Comparison of ENCODE assay signal across 1 mouse cellular context in genomic region chrX:75372666-75373425, GRCm38 (mm10).
TF ChIP-seq lines count a peak whose summit lies in the region.

No protein-coding gene starts in this region.

TF ChIP-seq in MEL, 35 proteins besides CTCF, POLR2A, EP300 and RAD21:
- no peak for TF ChIP-seq GABPA (IDR thresholded peaks at IDR 0.05; ENCODE audit: low read depth, low read length)
- TF ChIP-seq TCF12 (IDR thresholded peaks at IDR 0.05; ENCODE audit: low read depth, low read length), result 0 out of 2 replicates have a peak, but pooled peaks have one; percentile 24
- peak; percentile 58 for TF ChIP-seq ETS1 (IDR thresholded peaks at IDR 0.05; ENCODE audit: low read depth, low read length)
